Mouse (Mus musculus) large intestine, adult 2 months (tissue): ENCODE measurements around the gene Pigw. TPM values are rescaled to one million over a fixed set of nuclear protein-coding genes. Genes with fewer than 3 reads are reported as not detected.
A peak's percentile ranks its signal among the peaks of the same experiment; 100 is the strongest.

Source experiments
- DNase-seq: peaks from one replicate; pipeline ENCODE4 v3.0.0-alpha.2; 2012; ENCODE audit warnings: low read depth, low spot score
- WGBS: fragments of 180-500 bp; shearing (Covaris S2); methylation state at CpG from one replicate; pipeline ENCODE4 v1.1.7; 2018; 5-methylcytosine and 5-hydroxymethylcytosine counted together
- polyA plus RNA-seq: library from polyadenylated mRNA; depleted of rRNA; stranded (reverse); fragments of >200 nt; gene quantifications from 2 replicates; pipeline ENCODE4 v1.2.3, GENCODE M21; 2012; rRNA removed

Gene Pigw
- 2.5 and 2.8 TPM in 2 replicates for polyA plus RNA-seq

DNA sequence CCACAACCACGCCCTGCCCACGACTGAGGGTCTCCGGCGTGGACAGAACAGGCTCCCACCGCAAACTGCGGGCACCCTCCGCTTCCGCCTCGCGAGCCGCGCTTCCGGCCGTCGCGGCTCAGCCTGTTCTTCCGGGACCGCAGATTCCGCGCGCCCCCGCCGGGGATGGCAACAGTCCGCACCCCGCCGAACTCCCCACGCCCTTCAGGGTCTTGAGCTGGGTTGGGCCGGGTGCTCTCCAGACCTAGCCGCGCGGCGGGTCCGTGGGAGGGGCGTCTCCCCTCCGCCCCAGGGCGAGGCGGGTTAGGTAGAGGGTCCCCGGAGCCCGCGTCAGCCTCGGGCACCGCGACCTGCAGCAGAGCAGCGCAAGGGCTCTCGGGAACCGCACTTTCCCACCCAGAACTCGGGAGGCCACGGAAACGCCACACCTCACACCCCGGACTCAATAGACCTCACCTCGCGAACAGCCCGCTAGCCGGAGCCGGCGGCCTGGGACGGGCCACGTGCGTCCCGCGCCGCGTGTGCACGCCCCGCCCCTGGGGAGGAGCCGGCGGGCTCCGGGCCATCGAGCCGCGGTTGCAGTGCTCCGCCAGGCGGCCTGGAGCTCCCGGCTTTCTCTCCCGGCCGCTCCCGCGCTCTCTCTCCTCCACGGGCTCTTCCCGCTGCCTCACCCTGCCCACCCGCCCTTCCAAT is at the start of gene Pigw, which contains the start of gene Myo19:
Gene Pigw (minus strand): TSS at position 514 of the 693 bp plus-strand sequence.
Gene Myo19 (plus strand): TSS at position 377 of the 693 bp plus-strand sequence.
- under 1% methylated on average over 75 of the region's 81 CpGs for WGBS
- DNase-seq = no peak

- no peak for DNase-seq
- 74% methylated on average over 8 of the region's 8 CpGs for WGBS
These were observed 40.9 kb upstream of the Pigw start for GRCm38 (mm10) chr11:84920981-84921380.

DNA sequence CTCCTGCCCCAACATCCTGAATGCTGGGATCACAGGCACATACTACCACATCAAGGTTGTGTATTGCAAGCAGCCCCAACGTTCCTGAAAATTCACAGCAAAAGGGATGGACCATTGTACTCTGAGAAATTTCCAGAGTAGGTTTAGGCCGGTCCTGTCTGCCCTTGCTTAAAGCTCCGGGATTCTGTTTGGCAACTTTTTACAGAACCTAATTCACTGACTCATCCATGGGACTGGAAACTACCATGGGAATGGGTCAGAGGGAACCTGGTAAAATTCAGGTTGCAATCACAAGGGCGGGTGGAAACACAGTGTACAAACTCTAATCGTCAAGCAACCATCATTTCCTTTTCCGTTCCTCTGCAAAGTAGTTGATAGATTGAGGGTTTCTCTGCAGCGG is 39.9 kb upstream of the Pigw start:
- no peak for DNase-seq
- WGBS = 60% methylated on average over 7 of the region's 7 CpGs

DNA sequence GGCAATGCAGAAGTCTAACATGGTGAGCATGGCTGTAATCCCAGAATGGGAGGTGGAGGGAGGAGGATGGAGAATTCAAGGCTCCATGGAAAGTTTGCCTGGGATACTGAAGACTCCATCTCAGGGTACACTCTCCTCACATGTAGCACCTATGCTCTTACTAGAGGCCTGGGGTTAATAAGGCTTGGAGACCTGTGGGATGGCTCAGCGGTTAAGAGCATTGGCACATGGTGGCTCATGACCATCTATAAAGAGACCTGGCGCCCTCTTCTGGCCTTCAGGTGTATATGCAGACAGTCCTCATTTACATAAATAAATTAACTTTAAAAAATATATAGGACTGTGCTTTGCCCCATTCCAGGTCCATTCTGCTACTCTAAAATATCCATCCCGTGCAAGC is 39.2 kb upstream of the Pigw start:
- 31% methylated on average over 3 of the region's 3 CpGs for WGBS
- DNase-seq = no peak

GRCm38 (mm10) chr11:84918425-84918824 is 38.3 kb upstream of the Pigw start:
- DNase-seq = peak; percentile 35
- WGBS = 3% methylated on average over 16 of the region's 16 CpGs

DNA sequence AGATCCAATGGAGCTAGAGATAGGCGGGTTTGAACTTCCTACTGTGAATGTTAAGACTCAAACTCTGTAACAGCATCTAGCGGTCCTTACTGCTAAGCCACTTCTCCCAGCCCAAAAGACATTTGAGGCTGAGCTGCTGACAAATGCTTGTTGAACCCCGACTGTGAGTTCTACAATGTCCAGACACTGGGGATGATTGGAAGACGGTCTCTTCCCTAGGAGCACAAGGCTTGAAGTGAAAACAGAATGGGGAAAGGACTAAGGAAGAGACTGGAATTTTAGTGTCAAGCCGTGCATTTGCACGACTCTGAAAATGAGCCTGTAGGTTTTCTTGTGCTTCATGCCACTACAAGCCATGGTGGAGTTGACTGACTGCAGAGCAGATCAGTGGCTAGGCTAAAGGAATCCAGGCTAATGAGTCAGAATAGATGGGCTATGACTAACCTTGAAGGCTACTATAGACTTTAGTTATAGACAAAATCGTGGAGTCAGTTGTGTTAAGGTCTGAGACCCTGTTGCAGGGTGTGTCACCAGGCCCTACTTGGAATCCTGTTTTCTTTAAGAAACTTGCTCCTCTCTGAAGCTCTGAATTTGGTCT is 36.7 kb upstream of the Pigw start:
- DNase-seq = no peak
- 60% methylated on average over 7 of the region's 7 CpGs for WGBS

GRCm38 (mm10) chr11:84916053-84916702 is 36.1 kb upstream of the Pigw start, which contains the start of gene Znhit3:
Znhit3 (minus strand) TSS chr11:84916366.
- WGBS = 5% methylated on average over 34 of the region's 34 CpGs
- DNase-seq = peak; percentile 73

DNA sequence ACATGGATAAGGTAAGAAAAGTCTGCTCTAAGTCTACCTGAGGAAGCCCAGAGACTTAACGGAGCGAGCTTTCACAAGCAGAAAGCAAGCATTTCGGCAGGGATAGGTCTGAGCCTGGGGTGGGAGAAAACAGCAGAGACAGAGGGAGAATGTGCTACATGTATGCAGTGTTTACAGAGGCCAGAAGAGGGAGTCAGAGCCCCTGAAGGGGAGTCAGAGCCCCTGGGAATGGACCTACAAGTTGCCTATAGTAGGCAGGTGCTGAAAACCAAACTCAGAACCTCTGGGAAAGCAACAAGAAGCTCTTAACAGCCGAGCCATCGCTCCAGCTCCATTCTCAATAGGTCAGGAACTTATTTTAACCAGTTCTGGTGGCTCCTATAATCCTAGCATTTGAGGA is 34.6 kb upstream of the Pigw start:
- 75% methylated on average over 5 of the region's 5 CpGs for WGBS
- no peak for DNase-seq

DNA sequence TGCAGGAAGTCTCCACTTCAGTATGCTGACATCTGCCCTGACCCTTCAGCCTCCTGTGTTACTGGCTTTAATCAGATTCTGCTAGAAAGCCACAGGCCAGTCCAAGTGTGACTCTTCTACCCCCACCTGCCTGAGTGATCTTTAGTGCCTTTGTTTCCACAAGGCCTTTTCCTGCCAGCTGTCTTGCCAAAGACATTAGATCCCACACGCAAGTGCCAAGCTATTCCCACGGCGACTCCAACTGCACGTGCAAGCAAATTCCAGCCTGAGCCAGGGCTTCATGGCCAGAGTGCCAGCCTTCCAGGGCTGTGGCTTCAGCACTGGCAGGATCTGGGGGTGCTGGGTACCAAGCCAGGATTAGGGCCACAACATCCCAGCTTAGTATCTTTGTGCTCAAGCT is 30.3 kb upstream of the Pigw start:
- WGBS = 75% methylated on average over 4 of the region's 4 CpGs

GRCm38 (mm10) chr11:84908480-84908879 is 28.4 kb upstream of the Pigw start:
- WGBS = 90% methylated on average over 6 of the region's 6 CpGs
- DNase-seq = no peak

More for the DNA sequence above, 30.3 kb upstream of the Pigw start:
- no peak for DNase-seq

DNA sequence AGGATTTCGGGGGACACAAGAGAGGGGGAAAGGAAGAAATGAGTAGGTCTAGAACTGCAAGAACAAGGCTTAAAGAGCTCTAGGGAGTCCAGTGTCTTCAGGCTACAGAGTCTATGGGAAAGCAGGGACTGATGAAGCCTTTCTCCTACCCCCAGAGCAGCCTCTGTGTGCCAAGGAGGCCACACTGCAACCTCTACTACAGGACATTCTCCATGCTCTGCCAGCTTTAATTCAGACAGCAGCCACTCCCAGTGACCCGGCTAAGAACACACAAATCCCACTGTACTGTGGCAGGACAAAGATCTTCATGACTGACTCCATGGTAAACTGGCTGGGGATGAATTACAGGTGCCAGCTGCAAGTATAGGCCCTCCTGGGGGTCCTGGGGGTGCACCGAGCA is 27.0 kb upstream of the Pigw start:
- 57% methylated on average over 3 of the region's 3 CpGs for whole genome bisulfite sequencing
- DNase-seq = no peak

DNA sequence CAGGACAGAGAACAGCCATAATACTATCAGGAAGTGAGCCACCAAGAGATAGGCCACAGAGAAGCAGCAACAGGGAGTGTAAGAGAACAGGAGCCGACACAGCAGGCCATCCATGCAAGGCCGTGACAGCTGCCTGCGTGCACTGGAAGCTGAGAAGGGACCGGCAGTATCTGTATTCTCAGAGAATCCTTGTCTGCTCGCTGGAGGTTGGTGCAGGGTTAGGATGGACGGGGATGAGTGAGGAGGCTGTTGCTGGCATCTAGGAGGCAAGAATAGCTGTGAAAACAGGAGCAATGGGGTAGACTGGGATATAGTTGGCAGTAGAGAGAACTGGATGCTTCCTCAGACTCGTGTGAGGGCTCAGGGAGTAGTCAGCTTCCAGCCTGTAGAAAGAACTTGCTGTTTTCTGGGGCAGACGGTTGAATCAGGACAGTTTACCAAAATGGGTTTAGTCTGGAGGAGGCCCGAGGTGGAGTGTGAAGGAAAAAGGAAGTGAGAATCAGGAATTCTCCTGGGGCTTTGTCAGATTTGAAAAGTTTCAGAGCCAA is 24.6 kb upstream of the Pigw start:
- WGBS = 82% methylated on average over 9 of the region's 9 CpGs
- no peak for DNase-seq

DNA sequence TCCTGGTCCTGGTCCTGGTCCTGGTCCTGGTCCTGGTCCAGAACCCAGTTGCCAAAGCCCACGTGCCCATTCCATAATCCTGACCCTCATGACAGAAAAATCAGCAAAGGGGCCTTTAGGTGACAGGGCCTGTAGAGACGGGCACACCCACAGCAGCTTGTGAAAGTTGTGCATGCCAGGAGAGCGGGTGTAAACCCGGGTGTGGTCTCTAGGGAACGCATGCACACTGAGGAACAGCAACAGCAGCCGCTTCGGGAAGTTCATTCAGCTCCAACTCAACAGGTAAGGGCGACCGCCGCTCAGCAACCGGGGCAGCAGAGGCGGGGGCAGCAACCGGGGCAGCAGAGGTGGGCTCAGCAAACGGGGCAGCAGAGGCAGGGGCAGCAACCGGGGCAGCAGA is 13.0 kb upstream of the Pigw start:
- no peak for DNase-seq
- 51% methylated on average over 15 of the region's 15 CpGs for WGBS

GRCm38 (mm10) chr11:84891705-84892104 is 11.6 kb upstream of the Pigw start:
- no peak for DNase-seq
- 94% methylated on average over 7 of the region's 7 CpGs for WGBS

GRCm38 (mm10) chr11:84889492-84889891 is 9.4 kb upstream of the Pigw start:
- DNase-seq = no peak
- WGBS = 44% methylated on average over 2 of the region's 2 CpGs

DNA sequence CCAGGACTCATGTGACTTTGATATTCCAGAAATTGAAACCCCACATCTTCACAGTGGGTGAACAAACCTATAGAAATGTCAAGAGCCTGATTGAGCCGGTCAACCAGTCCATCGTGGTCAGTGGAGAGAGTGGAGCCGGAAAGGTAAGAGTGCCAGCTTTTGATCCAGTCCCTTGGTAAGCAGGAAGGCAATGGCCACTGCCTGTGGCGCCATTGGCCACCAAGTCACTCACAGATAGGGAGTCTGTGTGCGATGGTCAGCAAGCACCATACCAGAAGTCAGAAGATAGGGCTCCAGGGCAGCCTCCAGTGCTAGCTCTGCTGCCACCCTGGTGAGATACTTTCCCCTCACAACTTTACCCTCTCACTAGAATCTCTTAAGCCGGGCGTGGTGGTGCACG is 7.9 kb upstream of the Pigw start:
- WGBS = 96% methylated on average over 8 of the region's 8 CpGs

DNA sequence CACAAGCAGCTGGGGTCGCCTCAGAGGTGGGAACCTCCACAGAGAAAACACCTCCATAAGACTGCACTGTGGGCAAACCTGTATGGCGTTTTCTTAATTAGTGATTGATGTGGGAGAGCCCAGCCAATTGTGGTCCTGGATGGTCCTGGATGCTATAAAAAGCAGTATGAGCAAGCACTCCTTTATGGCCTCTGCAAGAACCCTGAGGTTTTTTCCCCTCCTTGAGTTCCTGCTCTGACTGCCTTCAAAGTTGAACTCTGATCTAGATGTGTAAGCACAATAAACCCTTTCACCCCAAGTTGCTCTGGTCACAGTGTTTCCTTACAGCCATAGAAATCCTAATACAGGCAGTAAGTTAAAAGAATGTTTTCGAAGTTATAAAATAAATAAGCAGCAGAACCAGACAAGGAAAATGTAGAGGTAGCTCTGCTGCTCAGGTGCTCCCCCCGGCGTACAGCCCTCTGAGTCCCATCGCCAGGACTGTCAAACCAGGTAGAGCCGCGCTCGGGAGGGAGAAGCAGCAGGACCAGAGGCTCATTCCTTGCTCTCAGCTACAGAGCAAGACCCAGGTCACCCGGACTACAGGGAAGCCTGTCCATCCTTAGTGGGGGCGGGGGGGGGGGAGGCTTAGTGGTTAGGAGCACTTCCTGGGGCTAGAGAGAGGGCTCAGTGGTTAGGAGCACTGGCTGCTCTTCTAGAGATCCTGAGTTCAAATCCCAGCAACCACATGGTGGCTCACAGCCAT is 6.9 kb upstream of the Pigw start:
- no peak for DNase-seq
- WGBS = 55% methylated on average over 11 of the region's 11 CpGs

More for the DNA sequence above, 7.9 kb upstream of the Pigw start:
- DNase-seq = no peak

DNA sequence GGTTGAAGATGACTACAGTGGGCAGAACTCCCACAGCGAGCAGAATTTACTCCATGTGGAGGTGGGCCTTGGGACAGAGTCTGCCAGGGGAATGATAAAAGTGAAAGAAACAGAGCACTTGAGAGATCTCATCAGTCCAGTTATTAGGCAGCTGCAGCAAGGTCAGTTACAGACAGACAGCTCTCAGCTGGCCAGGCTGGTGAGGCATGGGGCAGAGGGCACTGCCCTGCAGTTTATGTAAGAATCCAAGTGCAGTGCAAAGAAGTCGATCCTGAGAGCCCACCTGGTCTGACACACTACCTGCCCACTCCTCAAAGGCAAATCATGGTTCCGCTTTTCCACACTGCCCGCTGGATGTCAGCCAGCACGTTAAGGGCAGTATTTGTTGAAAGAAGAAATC is 6.2 kb upstream of the Pigw start:
- WGBS = 41% methylated on average over 5 of the region's 5 CpGs
- DNase-seq = no peak

GRCm38 (mm10) chr11:84885238-84885637 is 5.2 kb upstream of the Pigw start:
- WGBS = 75% methylated on average over 4 of the region's 4 CpGs

DNA sequence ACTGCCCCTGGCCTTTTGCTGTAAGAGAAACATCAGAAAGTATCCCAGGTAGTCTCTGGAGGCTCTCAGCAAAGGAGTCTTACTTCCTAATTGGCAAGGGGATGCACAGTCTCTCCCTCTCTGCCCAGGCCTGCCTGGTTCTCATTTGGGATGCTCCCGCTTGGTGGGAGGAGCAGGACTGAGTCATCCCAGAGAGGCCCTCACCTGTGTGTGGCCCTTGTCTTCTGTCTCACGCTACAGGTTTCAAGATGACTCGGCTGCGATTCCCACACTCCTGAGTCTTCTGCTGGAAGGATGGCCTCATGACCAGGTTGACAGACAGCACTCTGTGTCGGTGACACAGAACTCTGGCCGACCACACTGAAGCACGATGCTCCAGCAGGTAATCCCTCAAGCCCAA is 2.3 kb upstream of the Pigw start:
- no peak for DNase-seq
- 91% methylated on average over 7 of the region's 7 CpGs for WGBS

More at GRCm38 (mm10) chr11:84885238-84885637, 5.2 kb upstream of the Pigw start:
- DNase-seq = no peak
